Mouse (Mus musculus) forebrain, embryonic 14.5 days (tissue): ENCODE measurements around the gene Ddah1. TPM values are rescaled to one million over a fixed set of nuclear protein-coding genes. Genes with fewer than 3 reads are reported as not detected.
A peak's percentile ranks its signal among the peaks of the same experiment; 100 is the strongest.

Experiments used
- ATAC-seq: fragments of 200-750 bp; cut with Nextera tagmentation; 2 replicates; pipeline ENCODE4 v1.8.0; 2017; ENCODE audit warnings: mild to moderate bottlenecking, moderate library complexity
- DNase-seq: peaks from one replicate; pipeline ENCODE4 v3.0.0-alpha.2; 2015; ENCODE audit warnings: low spot score
- H3K27ac ChIP-seq: fragments of 300-500 bp; sonication (generic); 2 replicates; pipeline ENCODE4 v1.5.1; 2014; ENCODE audit warnings: low read depth, mild to moderate bottlenecking, control low read depth, low read length, moderate library complexity
- H3K27me3 ChIP-seq: fragments of 300-500 bp; sonication (generic); replicated peaks from 2 replicates; pipeline ENCODE4 v1.6.1; 2014; ENCODE audit warnings: low read length, control low read depth, mixed read lengths; ENCODE audit not compliant: control insufficient read depth, insufficient read depth
- H3K36me3 ChIP-seq: fragments of 300-500 bp; sonication (generic); 2 replicates; pipeline ENCODE4 v1.6.1; 2014; ENCODE audit warnings: low read length, control low read depth; ENCODE audit not compliant: control insufficient read depth, insufficient read depth
- H3K4me1 ChIP-seq: fragments of 300-500 bp; sonication (generic); 2 replicates; pipeline ENCODE4 v1.6.1; 2014; ENCODE audit warnings: antibody characterized with exemption, low read length, control low read depth; ENCODE audit not compliant: control insufficient read depth, insufficient read depth
- H3K4me2 ChIP-seq: fragments of 300-500 bp; sonication (generic); 2 replicates; pipeline ENCODE4 v1.6.1; 2014; ENCODE audit warnings: mild to moderate bottlenecking, control low read depth, low read length
- H3K4me3 ChIP-seq: fragments of 300-500 bp; sonication (generic); 2 replicates; pipeline ENCODE4 v1.5.1; 2014; ENCODE audit warnings: low read depth, low read length, control low read depth
- H3K9ac ChIP-seq: fragments of 300-500 bp; sonication (generic); 2 replicates; pipeline ENCODE4 v1.6.1; 2014; ENCODE audit warnings: mild to moderate bottlenecking, low read length, control low read depth, moderate library complexity
- H3K9me3 ChIP-seq: fragments of 300-500 bp; sonication (generic); replicated peaks from 2 replicates; pipeline ENCODE4 v1.6.1; 2016; ENCODE audit warnings: low read length, control low read depth, mixed read lengths; ENCODE audit not compliant: control insufficient read depth
- WGBS: fragments of 180-500 bp; shearing (Covaris S2); extraction: QIAGEN DNeasy Blood & Tissue Kit; methylation state at CpG from one replicate; pipeline ENCODE4 v1.1.7; 2014; 5-methylcytosine and 5-hydroxymethylcytosine counted together
- polyA plus RNA-seq: library from polyadenylated mRNA; unstranded; fragments of >200 nt; fragmentation: Nextera tagmentation; extraction: Ambion mirVana; gene quantifications from 2 replicates; pipeline ENCODE4 v1.2.1, GENCODE M21; 2014

The Ddah1 gene
- polyA plus RNA-seq, 1 experiment from 2014 or later = 147 TPM

- H3K9ac ChIP-seq = no peak overlapping the region
- DNase-seq (no peak), ATAC-seq (no peak)
- no peaks in the 10 kb centered on the region for H3K9me3 ChIP-seq
- H3K36me3 ChIP-seq = no peaks in the 10 kb centered on the region
- 74% methylated on average over 5 of the region's 5 CpGs for WGBS
- no peak overlapping the region for H3K27ac ChIP-seq
- no peak overlapping the region for H3K4me2 ChIP-seq
- H3K4me3 ChIP-seq = no peak overlapping the region
- H3K4me1 ChIP-seq = no peaks in the 10 kb centered on the region
- H3K27me3 ChIP-seq = no peaks in the 10 kb centered on the region
These were observed 17.4 kb downstream of the Ddah1 start for GRCm38 (mm10) chr3:145775862-145776261.

- no peak for ATAC-seq
- WGBS = 88% methylated on average over 15 of the region's 15 CpGs
These were observed 18.5 kb downstream of the Ddah1 start for GRCm38 (mm10) chr3:145777006-145777405.

GRCm38 (mm10) chr3:145778406-145778922 is 20.0 kb downstream of the Ddah1 start:
- Histone ChIP-seq H3K27me3 (no peaks in the 10 kb centered on the region), H3K9ac (no peak overlapping the region), H3K27ac (no peak overlapping the region), H3K4me2 (no peak overlapping the region), H3K4me1 (no peaks in the 10 kb centered on the region), H3K9me3 (no peaks in the 10 kb centered on the region), H3K36me3 (no peaks in the 10 kb centered on the region), H3K4me3 (no peak overlapping the region)
- ATAC-seq (no peak), DNase-seq (no peak)
- 79% methylated on average over 6 of the region's 6 CpGs for WGBS

More at GRCm38 (mm10) chr3:145777006-145777405, 18.5 kb downstream of the Ddah1 start:
- no peaks in the 10 kb centered on the region for H3K9me3 ChIP-seq
- H3K9ac ChIP-seq = no peak overlapping the region
- H3K27me3 ChIP-seq = no peaks in the 10 kb centered on the region
- no peak overlapping the region for H3K4me3 ChIP-seq
- no peak overlapping the region for H3K27ac ChIP-seq
- no peaks in the 10 kb centered on the region for H3K36me3 ChIP-seq
- no peak overlapping the region for H3K4me2 ChIP-seq
- no peak for DNase-seq
- H3K4me1 ChIP-seq = no peaks in the 10 kb centered on the region

- no peak for ATAC-seq
- no peak overlapping the region for H3K9ac ChIP-seq
- H3K27ac ChIP-seq = no peak overlapping the region
- H3K4me3 ChIP-seq = no peak overlapping the region
- H3K9me3 ChIP-seq = no peaks in the 10 kb centered on the region
- H3K27me3 ChIP-seq = no peaks in the 10 kb centered on the region
- WGBS = 74% methylated on average over 5 of the region's 5 CpGs
- H3K36me3 ChIP-seq = no peaks in the 10 kb centered on the region
- no peak overlapping the region for H3K4me2 ChIP-seq
- H3K4me1 ChIP-seq = no peaks in the 10 kb centered on the region
- no peak for DNase-seq
These were observed 21.0 kb downstream of the Ddah1 start for GRCm38 (mm10) chr3:145779279-145779973.

GRCm38 (mm10) chr3:145780784-145781442 is 22.4 kb downstream of the Ddah1 start:
- no peak for DNase-seq
- no peak for ATAC-seq

GRCm38 (mm10) chr3:145785244-145785643 is 26.8 kb downstream of the Ddah1 start:
- 91% methylated on average over 7 of the region's 7 CpGs for WGBS
- H3K9ac ChIP-seq = no peak overlapping the region
- no peaks in the 10 kb centered on the region for H3K9me3 ChIP-seq
- no peak overlapping the region for H3K27ac ChIP-seq
- no peak for ATAC-seq
- H3K4me2 ChIP-seq = no peak overlapping the region
- H3K4me3 ChIP-seq = no peak overlapping the region
- H3K36me3 ChIP-seq = no peaks in the 10 kb centered on the region
- no peaks in the 10 kb centered on the region for H3K27me3 ChIP-seq
- DNase-seq = no peak
- H3K4me1 ChIP-seq = no peaks in the 10 kb centered on the region

More at GRCm38 (mm10) chr3:145780784-145781442, 22.4 kb downstream of the Ddah1 start:
- 81% methylated on average over 14 of the region's 14 CpGs for WGBS
- Histone ChIP-seq H3K9me3 (no peaks in the 10 kb centered on the region), H3K36me3 (no peaks in the 10 kb centered on the region), H3K27me3 (no peaks in the 10 kb centered on the region), H3K9ac (no peak overlapping the region), H3K4me3 (no peak overlapping the region), H3K4me1 (no peaks in the 10 kb centered on the region), H3K27ac (no peak overlapping the region), H3K4me2 (no peak overlapping the region)

GRCm38 (mm10) chr3:145787303-145787702 is 28.8 kb downstream of the Ddah1 start:
- Histone ChIP-seq H3K9me3 (no peaks in the 10 kb centered on the region), H3K4me1 (no peaks in the 10 kb centered on the region), H3K27ac (no peak overlapping the region), H3K4me3 (no peak overlapping the region), H3K27me3 (no peaks in the 10 kb centered on the region), H3K36me3 (no peaks in the 10 kb centered on the region), H3K9ac (no peak overlapping the region), H3K4me2 (no peak overlapping the region)
- ATAC-seq = no peak
- DNase-seq = no peak
- WGBS = 83% methylated on average over 9 of the region's 9 CpGs

- no peak for DNase-seq
- no peaks in the 10 kb centered on the region for H3K36me3 ChIP-seq
- no peak overlapping the region for H3K27ac ChIP-seq
- 95% methylated on average over 7 of the region's 7 CpGs for WGBS
- H3K4me2 ChIP-seq = no peak overlapping the region
- H3K9me3 ChIP-seq = no peaks in the 10 kb centered on the region
- H3K4me1 ChIP-seq = no peaks in the 10 kb centered on the region
- no peaks in the 10 kb centered on the region for H3K27me3 ChIP-seq
- no peak overlapping the region for H3K4me3 ChIP-seq
- no peak overlapping the region for H3K9ac ChIP-seq
- ATAC-seq = no peak
These were observed 30.6 kb downstream of the Ddah1 start for GRCm38 (mm10) chr3:145789114-145789513.

GRCm38 (mm10) chr3:145790233-145790632 is 31.8 kb downstream of the Ddah1 start:
- Histone ChIP-seq H3K4me2 (no peak overlapping the region), H3K27ac (no peak overlapping the region), H3K9me3 (no peaks in the 10 kb centered on the region), H3K4me3 (no peak overlapping the region), H3K27me3 (no peaks in the 10 kb centered on the region), H3K36me3 (no peaks in the 10 kb centered on the region), H3K4me1 (no peaks in the 10 kb centered on the region), H3K9ac (no peak overlapping the region)
- ATAC-seq (peak; percentile 21; the same call in 1 of the 2 replicates), DNase-seq (no peak)
- 85% methylated on average over 3 of the region's 3 CpGs for WGBS
